ENCODE assay signal across 8 mouse cellular contexts in genomic region chr15:60824751-60825227, GRCm38 (mm10). TPM values are rescaled to one million over a fixed set of nuclear protein-coding genes. Genes with fewer than 3 reads are reported as not detected.
DNase-seq lines count a peak whose midpoint lies in the region; ATAC-seq and TF ChIP-seq lines count a peak whose summit lies in the region.

No protein-coding gene starts in this region.

- H3K4me1 ChIP-seq in ES-Bruce4 (ENCODE audit: control insufficient read depth, insufficient read depth, low read length): no peaks in the 10 kb centered on the region
- no peaks in the 10 kb centered on the region for H3K4me1 ChIP-seq in cerebellum, adult 2 months (ENCODE audit: control insufficient read depth, insufficient read depth, low read length)
- peaks cover 5% of the 10 kb centered on the region; the same call in 1 of the 2 replicates for H3K4me1 ChIP-seq in lung, embryonic 15.5 days
- H3K4me1 ChIP-seq in olfactory bulb, adult 2 months (ENCODE audit: control insufficient read depth, insufficient read depth, low read length): peaks cover 14% of the 10 kb centered on the region; the same call in 1 of the 2 replicates

- no peaks in the 10 kb centered on the region; the same call in none of the 2 replicates for H3K27me3 ChIP-seq in ES-Bruce4 (ENCODE audit: control insufficient read depth, insufficient read depth, low read length, poor library complexity, severe bottlenecking)
- no peaks in the 10 kb centered on the region for H3K27me3 ChIP-seq in cerebellum, adult 2 months (ENCODE audit: control insufficient read depth, insufficient read depth, low read length)
- no peaks in the 10 kb centered on the region for H3K27me3 ChIP-seq in lung, embryonic 15.5 days

- no peak for TF ChIP-seq CTCF in ES-Bruce4 (IDR thresholded peaks at IDR 0.05; ENCODE audit: low read depth, low read length)
- no peak for TF ChIP-seq CTCF in cerebellum, adult 2 months (IDR thresholded peaks at IDR 0.05; ENCODE audit: borderline replicate concordance, insufficient read depth, low read depth, low read length)
- TF ChIP-seq CTCF in olfactory bulb, adult 2 months (IDR thresholded peaks at IDR 0.05; ENCODE audit: insufficient read depth, low read depth, low read length): no peak

- H3K4me3 ChIP-seq in ES-Bruce4 (ENCODE audit: low read depth, low read length): peak overlapping the region; percentile 84
- H3K4me3 ChIP-seq in cerebellum, adult 2 months (replicated peaks; ENCODE audit: insufficient read depth, low read depth, low read length): peak overlapping the region; percentile 90
- H3K4me3 ChIP-seq in lung, embryonic 15.5 days: peak overlapping the region; percentile 80
- peak overlapping the region; percentile 55 for H3K4me3 ChIP-seq in olfactory bulb, adult 2 months (ENCODE audit: insufficient read depth, low read depth, low read length)

- no peak overlapping the region for H3K27ac ChIP-seq in ES-Bruce4 (ENCODE audit: insufficient read depth, low read length)
- H3K27ac ChIP-seq in cerebellum, adult 2 months (ENCODE audit: insufficient read depth, low read length): no peak overlapping the region
- H3K27ac ChIP-seq in lung, embryonic 15.5 days: peak overlapping the region; percentile 97
- no peak overlapping the region for H3K27ac ChIP-seq in olfactory bulb, adult 2 months (ENCODE audit: insufficient read depth, low read depth, low read length)

- H3K4me2 ChIP-seq in lung, embryonic 15.5 days: peak overlapping the region; percentile 97

- TF ChIP-seq EP300 in ES-Bruce4 (IDR thresholded peaks at IDR 0.05; ENCODE audit: insufficient read depth, low read depth, low read length): no peak

- TF ChIP-seq POLR2A in ES-Bruce4 (IDR thresholded peaks at IDR 0.05; ENCODE audit: insufficient read depth, low read length): no peak
- no peak for TF ChIP-seq POLR2A in cerebellum, adult 2 months (IDR thresholded peaks at IDR 0.05; ENCODE audit: borderline replicate concordance, insufficient read depth, low read length)
- no peak for TF ChIP-seq POLR2A in olfactory bulb, adult 2 months (IDR thresholded peaks at IDR 0.05; ENCODE audit: insufficient read depth, low read depth, low read length)

- H3K9ac ChIP-seq in ES-Bruce4 (ENCODE audit: low read depth, poor library complexity, severe bottlenecking): peak overlapping the region; percentile 61
- H3K9ac ChIP-seq in lung, embryonic 15.5 days: peak overlapping the region; percentile 85

- peak; percentile 67 to 72 for DNase-seq in cerebellum, adult 2 months
- DNase-seq in forelimb bud, embryonic 11.5 days (ENCODE audit: low read depth, low spot score): peak; percentile 74
- peak; percentile 62 for DNase-seq in layer of hippocampus, adult 9-10 months (ENCODE audit: low spot score)
- peak; percentile 89 to 91 for DNase-seq in thymus, adult 18-20 months

- peak; percentile 76 to 80 for ATAC-seq in hematopoietic stem cell, adult 5-6 weeks (replicated peaks in 1 of 2; ENCODE audit: insufficient read depth in 1 of 2, low FRiP score in 2 of 2, low TSS enrichment in 1 of 2, low read depth in 1 of 2, poor library complexity in 2 of 2, severe bottlenecking in 2 of 2)
- ATAC-seq in lung, embryonic 15.5 days (ENCODE audit: borderline replicate concordance, extremely low read depth, low FRiP score, low TSS enrichment): peak; percentile 94

- H3K36me3 ChIP-seq in ES-Bruce4 (ENCODE audit: control insufficient read depth, insufficient read depth, low read length, poor library complexity, severe bottlenecking): no peaks in the 10 kb centered on the region
- peaks cover 7% of the 10 kb centered on the region; the same call in 1 of the 2 replicates for H3K36me3 ChIP-seq in lung, embryonic 15.5 days

- H3K9me3 ChIP-seq in ES-Bruce4 (replicated peaks; ENCODE audit: control insufficient read depth, insufficient read depth, low read length, poor library complexity, severe bottlenecking): no peaks in the 10 kb centered on the region
- H3K9me3 ChIP-seq in lung, embryonic 15.5 days: no peaks in the 10 kb centered on the region

- under 1% methylated on average over 32 of the region's 32 CpGs for WGBS in cerebellum, adult 2 months
- 1% methylated on average over 28 of the region's 32 CpGs for WGBS in lung, embryonic 15.5 days
- under 1% methylated on average over 32 of the region's 32 CpGs for WGBS in olfactory bulb, adult 2 months

RNA-seq across cellular contexts. Expression of gene Fam84b, which starts 28.8 kb away (rescaled TPM):
- 6.9 and 8.1 TPM in 2 replicates for polyA plus RNA-seq in ES-Bruce4 (2011; ENCODE audit: insufficient read depth, insufficient read length, low read depth, missing spikeins)
- polyA plus RNA-seq in cerebellum, adult 2 months (2012; rRNA removed): 3.1 and 3.3 TPM in 2 replicates
- total RNA-seq in hematopoietic stem cell, adult 5-6 weeks (2017): 16.2 and 20.6 TPM in 2 replicates
- polyA plus RNA-seq in lung, embryonic 15.5 days (2015; fragmentation: Nextera tagmentation; extraction: Ambion mirVana): 27.1 and 29.0 TPM in 2 replicates
- polyA plus RNA-seq in olfactory bulb, adult 2 months (2012; ENCODE audit: insufficient read depth, insufficient read length, low replicate concordance, missing spikeins): not detected in 2 replicates
